ENCODE assay signal across 13 mouse cellular contexts in genomic region chr4:61811193-61811592, GRCm38 (mm10). TPM values are rescaled to one million over a fixed set of nuclear protein-coding genes. Genes with fewer than 3 reads are reported as not detected.
DNase-seq lines count a peak whose midpoint lies in the region; ATAC-seq and TF ChIP-seq lines count a peak whose summit lies in the region.
"Not testable (repeated sequence)": the region's sequence is repeated elsewhere in the genome, so short reads cannot be mapped to it uniquely, and the experiment has no call there.
"Had no signal": no experiment of that assay in that cellular context is flagged by ENCODE, and none has a peak within 500 bp of the region (broad histone marks: within the 10 kb centered on the region; RNA-seq: fewer than 3 reads in every experiment).

No protein-coding gene starts in this region.

- not testable (repeated sequence) for H3K9ac ChIP-seq in forebrain, postnatal 0 days; lung, postnatal 0 days (replicated peaks; ENCODE audit: low read depth)

- H3K4me1 ChIP-seq in forebrain, postnatal 0 days (ENCODE audit: insufficient read depth); lung, postnatal 0 days (ENCODE audit: insufficient read depth, low read depth, low read length): not testable (repeated sequence)

- H3K27me3 ChIP-seq in forebrain, postnatal 0 days (ENCODE audit: insufficient read depth, low read length); lung, postnatal 0 days (replicated peaks; ENCODE audit: insufficient read depth, low read length): not testable (repeated sequence)

- DNase-seq in R1 (ENCODE audit: low read depth, low spot score): peak; percentile 51
- DNase-seq in cerebellum, adult 9-10 months: peak; percentile 3
- peak; percentile 30 for DNase-seq in forebrain, postnatal 0 days
- DNase-seq in kidney, adult 11 months: peak; percentile 51
- peak; percentile 4 to 15 for DNase-seq in layer of hippocampus, postnatal 14 days (ENCODE audit: low spot score in 2 of 2)
- not testable (repeated sequence) for DNase-seq in lung, postnatal 0 days (ENCODE audit: low spot score)
- peak; percentile 42 to 53 for DNase-seq in right cerebral cortex, adult 2 months (ENCODE audit: low spot score in 2 of 2)

- H3K4me2 ChIP-seq in forebrain, postnatal 0 days (ENCODE audit: low read depth); lung, postnatal 0 days (replicated peaks; ENCODE audit: low read depth, low read length): not testable (repeated sequence)

- TF ChIP-seq EP300 in lung, postnatal 0 days (IDR thresholded peaks at IDR 0.05): not testable (repeated sequence)

- not testable (repeated sequence) for H3K9me3 ChIP-seq in forebrain, postnatal 0 days (ENCODE audit: low read length); lung, postnatal 0 days (ENCODE audit: low read length)

- peak; percentile 45; the same call in 1 of the 2 replicates for ATAC-seq in forebrain, postnatal 0 days
- not testable (repeated sequence) for ATAC-seq in lung, postnatal 0 days

- peak; percentile 73 for TF ChIP-seq CTCF in forebrain, postnatal 0 days (IDR thresholded peaks at IDR 0.05; ENCODE audit: low read depth)
- peak; percentile 72 for TF ChIP-seq CTCF in lung, postnatal 0 days (IDR thresholded peaks at IDR 0.05)

- not testable (repeated sequence) for H3K4me3 ChIP-seq in forebrain, postnatal 0 days (ENCODE audit: low read depth, low read length); lung, postnatal 0 days (ENCODE audit: low read depth, low read length)

- H3K27ac ChIP-seq in forebrain, postnatal 0 days (ENCODE audit: low read depth, low read length); lung, postnatal 0 days (ENCODE audit: low read length): not testable (repeated sequence)

- not testable (repeated sequence) for H3K36me3 ChIP-seq in forebrain, postnatal 0 days (ENCODE audit: insufficient read depth); lung, postnatal 0 days (ENCODE audit: insufficient read depth, low read length)

- 21% methylated on average over 2 of the region's 2 CpGs for WGBS in forebrain, postnatal 0 days
- 14% methylated on average over 2 of the region's 2 CpGs for WGBS in lung, postnatal 0 days

RNA-seq across cellular contexts. Expression of gene Mup5, which starts 23.8 kb away (rescaled TPM):
- total RNA-seq in forebrain, postnatal 0 days (2014; rRNA removed): not detected in 2 replicates
- not detected in 2 replicates for polyA plus RNA-seq in forebrain, postnatal 0 days (2015; fragmentation: Nextera tagmentation; extraction: Ambion mirVana)
- total RNA-seq in layer of hippocampus, postnatal 14 days (2021): not detected
- not detected in 2 replicates for polyA plus RNA-seq in lung, postnatal 0 days (2015; fragmentation: Nextera tagmentation; extraction: Ambion mirVana)
- total RNA-seq: common myeloid progenitor, adult 5-6 weeks; gastrocnemius, adult 18-20 months had no signal
- polyA plus RNA-seq: activated CD4-positive, CD25-positive, alpha-beta regulatory T cell, adult 4 months; heart, embryonic 15.5 days; large intestine, adult 2 months; lung, embryonic 16.5 days had no signal

RNA-seq across cellular contexts. Expression of gene Mup19, which starts 29.1 kb away (rescaled TPM):
- not detected in 2 replicates for total RNA-seq in forebrain, postnatal 0 days (2014; rRNA removed)
- polyA plus RNA-seq in forebrain, postnatal 0 days (2015; fragmentation: Nextera tagmentation; extraction: Ambion mirVana): not detected in 2 replicates
- not detected for total RNA-seq in layer of hippocampus, postnatal 14 days (2021)
- not detected in 2 replicates for polyA plus RNA-seq in lung, postnatal 0 days (2015; fragmentation: Nextera tagmentation; extraction: Ambion mirVana)
- total RNA-seq: common myeloid progenitor, adult 5-6 weeks had no signal
- polyA plus RNA-seq: activated CD4-positive, CD25-positive, alpha-beta regulatory T cell, adult 4 months; heart, embryonic 15.5 days; large intestine, adult 2 months; lung, embryonic 16.5 days had no signal
